Mouse (Mus musculus) embryo, embryonic 9.5 days (tissue): ENCODE results near the gene 4933428G20Rik.

ENCODE experiments used
- DNase-seq: peaks from one replicate; pipeline ENCODE4 v3.0.0-alpha.2; 2017; ENCODE audit errors: extremely low spot score

Gene 4933428G20Rik

GRCm38 (mm10) chr11:97463166-97463565, 37.0 kb downstream of the 4933428G20Rik start:
- no peak for DNase-seq

GRCm38 (mm10) chr11:97462538-97462937, 37.6 kb downstream of the 4933428G20Rik start:
- no peak for DNase-seq

- DNase-seq = no peak
These were observed 38.8 kb downstream of the 4933428G20Rik start for GRCm38 (mm10) chr11:97461307-97461820.

GRCm38 (mm10) chr11:97457120-97457519, 43.0 kb downstream of the 4933428G20Rik start:
- no peak for DNase-seq

- no peak for DNase-seq
These were observed 48.5 kb downstream of the 4933428G20Rik start for GRCm38 (mm10) chr11:97451625-97452024.

- no peak for DNase-seq
These were observed 49.7 kb downstream of the 4933428G20Rik start for GRCm38 (mm10) chr11:97450305-97450922.

GRCm38 (mm10) chr11:97449601-97450293, 50.4 kb downstream of the 4933428G20Rik start:
- peak; percentile 75 for DNase-seq

- no peak for DNase-seq
These were observed 51.3 kb downstream of the 4933428G20Rik start for GRCm38 (mm10) chr11:97448611-97449394.

GRCm38 (mm10) chr11:97447979-97448378, 52.2 kb downstream of the 4933428G20Rik start:
- DNase-seq = no peak

- no peak for DNase-seq
These were observed 54.1 kb downstream of the 4933428G20Rik start for GRCm38 (mm10) chr11:97445999-97446511.

GRCm38 (mm10) chr11:97445596-97445995, 54.5 kb downstream of the 4933428G20Rik start:
- no peak for DNase-seq

GRCm38 (mm10) chr11:97442891-97443675, 57.1 kb downstream of the 4933428G20Rik start:
- no peak for DNase-seq

GRCm38 (mm10) chr11:97441658-97442125, 58.4 kb downstream of the 4933428G20Rik start:
- no peak for DNase-seq

GRCm38 (mm10) chr11:97441036-97441657, 59.0 kb downstream of the 4933428G20Rik start:
- no peak for DNase-seq
